Mouse (Mus musculus) MEL (cell line): Measurements from ENCODE around the gene Nrip1. TPM values are rescaled to one million over a fixed set of nuclear protein-coding genes. Genes with fewer than 3 reads are reported as not detected.

Experiments used
- DNase-seq: peaks from one replicate; pipeline ENCODE4 v3.0.0; 2011; ENCODE audit warnings: low read depth, low spot score
- H3K27ac ChIP-seq: 2 replicates; pipeline ENCODE4 v1.5.1; 2012; ENCODE audit warnings: low read depth, mild to moderate bottlenecking, control low read depth, low read length, moderate library complexity; ENCODE audit not compliant: control insufficient read depth
- H3K27me3 ChIP-seq, 2 experiments: fragments of 150-350 bp in 1 of 2; sonication (generic) in 1 of 2; 2 replicates each; pipeline ENCODE4 v1.6.1; 2012; ENCODE audit warnings: low read length in 2 of 2, mild to moderate bottlenecking in 2 of 2, improper control_type of control experiment in 1 of 2, moderate library complexity in 1 of 2; ENCODE audit not compliant: insufficient read depth in 2 of 2, control insufficient read depth in 1 of 2
- H3K36me3 ChIP-seq, 2 experiments: 2 replicates each; pipeline ENCODE4 v1.6.1; 2012 to 2014; ENCODE audit warnings: low read length in 2 of 2, improper control_type of control experiment in 1 of 2, inconsistent platforms in 1 of 2, mild to moderate bottlenecking in 1 of 2; ENCODE audit not compliant: insufficient read depth in 2 of 2, control insufficient read depth in 1 of 2
- H3K4me1 ChIP-seq, 2 experiments: fragments of 150-350 bp in 1 of 2; sonication (generic) in 1 of 2; 2 replicates each; pipeline ENCODE4 v1.6.1; 2012; ENCODE audit warnings: low read length in 2 of 2, improper control_type of control experiment in 1 of 2, mild to moderate bottlenecking in 1 of 2; ENCODE audit not compliant: insufficient read depth in 2 of 2, control insufficient read depth in 1 of 2
- H3K4me3 ChIP-seq, 2 experiments: fragments of 150-350 bp in 1 of 2; sonication (generic) in 1 of 2; 2 replicates each; pipeline ENCODE4 v1.5.1; 2012; ENCODE audit warnings: low read depth in 2 of 2, low read length in 2 of 2, mild to moderate bottlenecking in 2 of 2, moderate library complexity in 2 of 2, control low read depth in 1 of 2, improper control_type of control experiment in 1 of 2; ENCODE audit not compliant: control insufficient read depth in 1 of 2, insufficient read depth in 1 of 2
- H3K79me2 ChIP-seq: 2 replicates; pipeline ENCODE4 v1.6.1; 2012; ENCODE audit warnings: mild to moderate bottlenecking, low read length, moderate library complexity; ENCODE audit not compliant: control insufficient read depth, poor library complexity, insufficient read depth
- H3K9ac ChIP-seq: 2 replicates; pipeline ENCODE4 v1.6.1; 2012; ENCODE audit warnings: low read depth, mild to moderate bottlenecking, control low read depth, low read length, moderate library complexity; ENCODE audit not compliant: control insufficient read depth, poor library complexity, severe bottlenecking
- H3K9me3 ChIP-seq: fragments of 150-350 bp; sonication (generic); replicated peaks from 2 replicates; pipeline ENCODE4 v1.6.1; 2012; ENCODE audit warnings: mild to moderate bottlenecking, low read length, improper control_type of control experiment, moderate library complexity; ENCODE audit not compliant: insufficient read depth
- BHLHE40 ChIP-seq: IDR thresholded peaks from 2 replicates; pipeline ENCODE4 v1.6.1; 2012; ENCODE audit warnings: low read depth, mild to moderate bottlenecking, inconsistent platforms, low read length, improper control_type of control experiment, borderline replicate concordance
- CHD1 ChIP-seq: IDR thresholded peaks from 2 replicates; pipeline ENCODE4 v1.6.1; 2012; ENCODE audit warnings: low read depth, mild to moderate bottlenecking, inconsistent platforms, low read length, improper control_type of control experiment
- CTCF ChIP-seq, 3 experiments: IDR thresholded peaks in 2 of 3; conservative IDR thresholded peaks in 1 of 3; 2 replicates each; pipeline ENCODE4 v1.5.1; 2011 to 2012; ENCODE audit warnings: low read length in 3 of 3, low read depth in 2 of 3, mild to moderate bottlenecking in 2 of 3, improper control_type of control experiment in 1 of 3, inconsistent platforms in 1 of 3, mixed read lengths in 1 of 3, moderate library complexity in 1 of 3; ENCODE audit not compliant: control insufficient read depth in 1 of 3, insufficient read depth in 1 of 3, poor library complexity in 1 of 3, severe bottlenecking in 1 of 3
- GABPA ChIP-seq: IDR thresholded peaks from 2 replicates; pipeline ENCODE4 v1.6.1; 2012; ENCODE audit warnings: low read depth, mild to moderate bottlenecking, inconsistent platforms, low read length, improper control_type of control experiment, moderate library complexity
- GATA1 ChIP-seq: IDR thresholded peaks from 2 replicates; pipeline ENCODE4 v1.6.1; 2011; ENCODE audit warnings: low read depth, low read length, improper control_type of control experiment
- HCFC1 ChIP-seq: IDR thresholded peaks from 2 replicates; pipeline ENCODE4 v1.6.1; 2012; ENCODE audit warnings: low read depth, mild to moderate bottlenecking, inconsistent platforms, low read length, improper control_type of control experiment, moderate library complexity
- MAFK ChIP-seq: IDR thresholded peaks from 2 replicates; pipeline ENCODE4 v1.6.1; 2011; ENCODE audit warnings: low read depth, mild to moderate bottlenecking, low read length, improper control_type of control experiment, borderline replicate concordance
- MAX ChIP-seq: IDR thresholded peaks from 2 replicates; pipeline ENCODE4 v1.6.1; 2011; ENCODE audit warnings: low read length, improper control_type of control experiment
- MAZ ChIP-seq: IDR thresholded peaks from 2 replicates; pipeline ENCODE4 v1.6.1; 2012; ENCODE audit warnings: low read depth, mild to moderate bottlenecking, inconsistent platforms, low read length, improper control_type of control experiment
- MXI1 ChIP-seq: IDR thresholded peaks from 2 replicates; pipeline ENCODE4 v1.6.1; 2011; ENCODE audit warnings: mild to moderate bottlenecking, low read depth, low read length, improper control_type of control experiment
- RAD21 ChIP-seq: IDR thresholded peaks from 2 replicates; pipeline ENCODE4 v1.6.1; 2011; ENCODE audit warnings: mild to moderate bottlenecking, low read depth, low read length, improper control_type of control experiment
- SIN3A ChIP-seq: IDR thresholded peaks from 2 replicates; pipeline ENCODE4 v1.6.1; 2012; ENCODE audit warnings: low read length, improper control_type of control experiment, inconsistent platforms
- SMC3 ChIP-seq: IDR thresholded peaks from 2 replicates; pipeline ENCODE4 v1.6.1; 2011; ENCODE audit warnings: low read depth, low read length, improper control_type of control experiment
- ZMIZ1 ChIP-seq: IDR thresholded peaks from 2 replicates; pipeline ENCODE4 v1.6.1; 2012; ENCODE audit warnings: low read depth, mild to moderate bottlenecking, inconsistent platforms, low read length, improper control_type of control experiment, moderate library complexity
- ZNF384 ChIP-seq: IDR thresholded peaks from 2 replicates; pipeline ENCODE4 v1.6.1; 2012; ENCODE audit warnings: low read depth, mild to moderate bottlenecking, inconsistent platforms, low read length, improper control_type of control experiment
- polyA plus RNA-seq, 2 experiments: library from polyadenylated mRNA; stranded (reverse) in 1 of 2; unstranded in 1 of 2; fragments of >175 nt in 1 of 2; fragments of >200 nt in 1 of 2; gene quantifications; 2 replicates each; pipeline versions ENCODE4 v1.2.1 to v1.2.4; 2012; ENCODE audit warnings: low replicate concordance in 2 of 2, low read depth in 1 of 2; ENCODE audit not compliant: insufficient read length in 2 of 2, insufficient read depth in 1 of 2, missing spikeins in 1 of 2
- total RNA-seq: library from RNA; depleted of rRNA; stranded (reverse); fragments of 300-350 nt; gene quantifications from 2 replicates; pipeline ENCODE4 v1.2.3, GENCODE M21; 2012

Gene Nrip1
- total and polyA plus RNA-seq, 3 experiments = 13.6 to 42.6 (median 21.1) TPM

- Histone ChIP-seq H3K9ac (no peak overlapping the region), H3K36me3 (peaks cover 2 to 11% of the 10 kb centered on the region in 2 experiments), H3K4me3 (no peak overlapping the region), H3K9me3 (no peaks in the 10 kb centered on the region), H3K4me1 (peaks cover 3 to 4% of the 10 kb centered on the region in 2 experiments; a peak in 3 of 4 replicates)
- TF ChIP-seq MXI1 (no peak), SIN3A (no peak), BHLHE40 (no peak), ZMIZ1 (no peak), MAZ (no peak), GABPA (no peak), MAX (no peak), CHD1 (no peak)
- TF ChIP-seq, all 39 proteins: peak for 0
- Histone ChIP-seq H3K27ac (no peak overlapping the region), H3K27me3 (no peaks in the 10 kb centered on the region), H3K79me2 (peaks cover 15% of the 10 kb centered on the region)
- no peak for DNase-seq
Measured at GRCm38 (mm10) chr16:76350922-76351321, 22.7 kb downstream of the Nrip1 start.

- Histone ChIP-seq H3K9me3 (no peaks in the 10 kb centered on the region), H3K27ac (no peak overlapping the region), H3K9ac (no peak overlapping the region), H3K27me3 (no peaks in the 10 kb centered on the region), H3K79me2 (peaks cover 16% of the 10 kb centered on the region; the same call in 1 of the 2 replicates), H3K4me1 (no peaks in the 10 kb centered on the region; a peak in 2 of 4 replicates), H3K36me3 (peaks cover 0 to 8% of the 10 kb centered on the region in 2 experiments; a peak in 2 of 4 replicates), H3K4me3 (no peak overlapping the region)
- DNase-seq = no peak
- TF ChIP-seq MAFK (no peak), RAD21 (no peak)
Measured at GRCm38 (mm10) chr16:76349053-76349452, 24.6 kb downstream of the Nrip1 start.

GRCm38 (mm10) chr16:76347719-76348421 lies 25.8 kb downstream of the Nrip1 start:
- Histone ChIP-seq H3K27me3 (no peaks in the 10 kb centered on the region), H3K79me2 (peaks cover 12% of the 10 kb centered on the region; the same call in 1 of the 2 replicates), H3K36me3 (peaks cover 0 to 8% of the 10 kb centered on the region in 2 experiments; a peak in 3 of 4 replicates), H3K4me1 (peaks cover 0 to under 1% of the 10 kb centered on the region in 2 experiments; a peak in 2 of 4 replicates), H3K27ac (no peak overlapping the region), H3K9ac (no peak overlapping the region), H3K4me3 (no peak overlapping the region), H3K9me3 (no peaks in the 10 kb centered on the region)
- no peak for DNase-seq
- TF ChIP-seq ZNF384 = no peak
- TF ChIP-seq CTCF (IDR thresholded peaks at IDR 0.05 in 2 of 3, conservative IDR thresholded peaks at IDR 0.05 in 1 of 3; ENCODE audit: control insufficient read depth in 1 of 3, insufficient read depth in 1 of 3, low read depth in 2 of 3, low read length in 3 of 3, poor library complexity in 1 of 3, severe bottlenecking in 1 of 3) = no peak
- no peak for TF ChIP-seq GATA1
- TF ChIP-seq SMC3 = no peak
- TF ChIP-seq HCFC1 = no peak
- no peak for TF ChIP-seq SIN3A
